Mouse (Mus musculus) left cerebral cortex, adult 8-10 months (tissue): ENCODE measurements around the gene Helt. TPM values are rescaled to one million over a fixed set of nuclear protein-coding genes. Genes with fewer than 3 reads are reported as not detected.

ENCODE experiments used
- DNase-seq, 2 experiments: peaks; one replicate each; pipeline ENCODE4 v3.0.0; 2022; ENCODE audit warnings: low spot score in 2 of 2
- total RNA-seq, 4 experiments: library from RNA; stranded (reverse); gene quantifications; 2 replicates each; pipeline ENCODE4 v1.2.4; 2022

The Helt gene
- total RNA-seq: under 1 TPM in 1 of 4 experiments, not detected in 3; 0.63 TPM

DNA sequence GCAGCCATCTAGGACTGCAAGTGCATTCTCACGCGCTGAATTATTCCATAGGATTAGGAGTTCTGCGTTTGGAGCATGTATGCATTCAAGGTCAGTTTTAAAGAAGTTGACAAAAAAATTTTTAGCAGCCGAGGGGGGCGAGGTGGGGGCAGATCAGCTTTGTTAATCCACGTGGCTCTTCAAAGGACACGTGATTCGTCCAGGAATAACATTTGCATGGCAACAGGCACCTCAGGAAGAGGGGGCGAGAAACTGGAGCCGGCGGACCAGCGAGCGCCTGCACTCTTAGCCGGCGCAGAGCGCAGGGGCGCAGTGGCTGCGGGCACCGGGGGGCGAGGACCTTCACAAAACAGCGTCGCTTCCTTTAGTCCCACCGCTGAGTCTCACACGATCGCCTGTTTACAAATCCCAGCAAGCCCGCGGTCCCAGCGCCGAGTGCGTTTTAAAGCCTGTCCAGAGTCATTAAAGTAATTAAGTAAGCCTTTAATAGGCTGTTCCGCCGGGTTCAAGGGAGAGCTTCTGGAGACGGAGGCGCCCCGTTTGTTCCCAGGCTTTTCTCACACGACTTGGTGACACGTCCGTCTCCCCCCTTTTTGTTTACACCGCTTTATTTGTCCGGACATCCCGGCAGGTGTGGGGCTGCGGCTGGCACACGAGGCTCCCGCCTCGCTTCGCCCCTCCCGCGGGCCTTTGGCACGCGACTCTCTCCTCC is at the start of gene Helt:
Helt (minus strand) TSS at position 491 of the 712 bp plus-strand sequence.
- no peak for DNase-seq

DNA sequence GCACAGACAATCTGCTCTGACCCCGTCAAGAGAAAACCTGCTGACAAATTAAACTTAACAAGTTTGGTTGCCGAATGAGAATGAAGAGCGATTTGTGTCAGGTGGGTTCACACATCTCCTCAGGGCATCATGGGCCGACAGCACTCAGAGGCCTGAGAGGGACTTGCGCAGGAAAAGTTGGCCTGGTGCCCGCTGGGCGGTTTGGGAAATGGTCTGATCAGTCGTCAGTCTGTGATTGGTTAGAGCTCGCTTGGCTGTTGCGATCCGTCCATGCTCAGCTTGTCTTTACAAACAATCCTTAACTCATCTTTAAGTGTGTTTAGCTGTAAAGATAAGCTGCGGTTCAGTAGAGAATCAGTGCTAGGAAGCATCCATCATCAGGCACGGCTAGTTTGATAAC is 47.8 kb upstream of the Helt start:
- DNase-seq: no peak

DNA sequence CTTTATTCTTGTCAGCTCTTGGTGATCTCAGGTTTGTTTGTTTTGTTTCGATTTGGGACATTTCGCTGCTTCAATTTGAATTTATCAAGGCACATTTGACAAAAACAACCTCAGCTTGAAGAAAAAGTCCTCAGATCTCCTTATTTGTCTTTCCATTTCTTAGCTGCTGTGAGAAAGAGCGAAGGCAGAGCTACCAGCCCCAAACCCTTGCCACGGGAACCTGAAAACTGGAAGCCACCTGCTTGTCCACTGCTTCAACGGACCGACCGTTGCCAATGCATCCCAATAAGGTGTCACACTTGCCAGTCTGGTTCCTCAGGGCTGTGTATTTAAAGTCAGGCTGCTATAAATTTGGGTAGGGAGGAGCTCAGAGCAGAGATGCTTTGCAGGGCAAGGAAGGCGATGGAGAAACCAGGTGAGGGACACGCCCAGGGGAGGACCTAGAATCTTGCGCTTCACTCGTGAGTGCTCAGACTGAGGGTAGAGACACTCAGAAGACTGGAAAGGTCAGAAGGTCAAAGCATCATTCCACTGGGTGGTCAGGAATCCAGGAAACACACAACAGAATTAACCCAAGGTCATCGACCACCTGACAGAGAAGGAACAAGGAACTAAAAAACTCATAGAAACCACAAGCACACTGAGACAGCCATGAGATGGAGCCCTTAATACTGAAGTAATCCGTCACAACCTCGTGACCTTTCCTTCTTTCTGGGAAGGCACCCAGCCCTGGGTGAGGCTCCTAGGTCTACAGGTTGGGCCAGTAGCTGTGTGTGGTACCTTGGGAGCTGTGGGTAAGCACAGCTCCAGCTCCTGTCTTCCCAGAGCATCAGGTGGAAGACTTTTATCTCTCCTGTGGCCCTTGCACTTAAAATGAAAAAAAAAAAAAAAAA is 46.2 kb upstream of the Helt start:
- DNase-seq: no peak

DNA sequence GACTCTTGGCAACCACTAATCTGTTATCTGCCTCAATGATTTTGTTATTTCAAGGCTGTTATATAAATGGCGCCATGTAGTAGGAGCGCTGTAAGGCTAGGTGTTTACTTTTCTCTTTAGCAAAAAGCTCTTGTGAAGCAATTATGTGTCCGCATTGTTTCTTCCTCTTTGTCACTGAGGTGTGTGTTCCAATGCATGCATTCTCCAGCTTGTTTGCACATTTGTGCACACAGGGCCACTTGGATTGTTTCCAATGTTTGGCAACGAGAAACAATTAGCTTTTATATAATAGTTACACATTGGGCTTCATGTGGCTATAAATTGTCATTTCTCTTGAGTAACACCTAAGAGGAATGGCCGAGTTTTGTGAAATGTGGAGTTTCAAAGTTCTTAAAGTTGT is 44.8 kb upstream of the Helt start:
- no peak for DNase-seq

DNA sequence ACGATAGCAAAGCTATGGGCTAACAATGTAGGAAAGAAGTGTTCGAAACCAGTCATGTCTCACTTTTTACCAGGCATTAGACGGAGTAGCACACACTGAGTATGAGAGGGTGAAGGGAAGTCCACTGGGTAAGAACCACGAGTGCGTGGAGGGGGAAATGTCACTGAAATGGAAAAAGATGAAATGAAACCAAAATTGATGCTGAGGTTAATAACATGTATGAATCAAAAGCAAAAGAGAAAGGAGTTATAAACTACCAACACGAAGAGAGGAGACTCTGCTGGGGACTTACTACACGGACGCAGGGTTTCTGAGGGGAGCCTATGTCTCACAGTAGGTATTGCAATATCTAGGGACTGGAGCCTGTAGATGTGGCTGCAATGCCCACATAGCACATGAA is 41.9 kb upstream of the Helt start:
- DNase-seq: no peak

DNA sequence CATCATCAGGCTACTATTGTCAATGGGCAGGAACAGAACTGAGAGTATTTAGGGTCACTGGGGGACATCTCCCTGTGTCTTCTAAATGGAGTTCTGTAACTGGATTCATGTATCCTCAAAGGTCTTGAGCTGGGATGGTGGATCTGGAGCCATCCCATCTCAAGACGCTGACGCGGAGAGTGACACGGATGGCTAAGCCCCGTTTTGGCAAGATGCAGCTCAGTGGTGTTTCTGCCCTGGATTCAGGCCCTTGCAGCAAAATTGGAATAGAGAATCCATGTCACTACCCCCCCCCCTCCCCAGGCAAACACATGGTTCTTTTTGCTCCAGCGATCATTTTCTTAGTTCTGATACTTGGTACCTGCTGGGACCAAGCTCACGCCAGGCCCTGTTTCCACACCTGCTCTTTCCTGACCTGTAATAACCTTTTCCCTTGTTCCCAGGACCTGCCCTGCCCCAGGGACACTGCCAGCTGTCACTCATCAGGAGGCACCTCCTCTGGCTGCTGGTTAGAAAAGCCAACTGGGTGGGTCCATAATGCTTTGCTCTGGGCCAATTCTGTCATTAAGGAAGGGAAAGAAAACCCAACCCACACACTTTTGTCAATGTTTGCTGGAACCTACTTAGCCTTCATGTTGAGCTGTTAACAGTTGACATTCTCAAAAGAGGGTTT is 38.1 kb upstream of the Helt start:
- DNase-seq: no peak

DNA sequence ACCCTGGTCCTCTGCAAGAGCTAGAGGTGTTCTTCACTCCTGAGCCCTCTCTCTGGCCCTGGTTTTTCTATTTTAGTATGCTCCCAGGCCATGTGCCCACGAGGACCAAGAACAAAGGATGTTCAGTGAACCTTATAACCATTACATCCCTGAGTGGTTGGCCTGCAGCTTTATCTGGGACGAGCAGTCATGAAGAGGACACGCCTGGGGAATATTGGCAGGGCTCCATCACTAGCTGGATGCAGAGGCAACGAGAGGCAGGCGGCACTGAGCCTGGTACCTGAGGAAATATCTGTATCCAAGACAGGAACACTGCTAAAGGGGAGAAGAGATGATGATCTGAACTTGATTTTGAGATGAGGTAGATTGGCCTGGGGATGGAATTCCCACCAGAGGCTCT is 37.3 kb upstream of the Helt start:
- no peak for DNase-seq

DNA sequence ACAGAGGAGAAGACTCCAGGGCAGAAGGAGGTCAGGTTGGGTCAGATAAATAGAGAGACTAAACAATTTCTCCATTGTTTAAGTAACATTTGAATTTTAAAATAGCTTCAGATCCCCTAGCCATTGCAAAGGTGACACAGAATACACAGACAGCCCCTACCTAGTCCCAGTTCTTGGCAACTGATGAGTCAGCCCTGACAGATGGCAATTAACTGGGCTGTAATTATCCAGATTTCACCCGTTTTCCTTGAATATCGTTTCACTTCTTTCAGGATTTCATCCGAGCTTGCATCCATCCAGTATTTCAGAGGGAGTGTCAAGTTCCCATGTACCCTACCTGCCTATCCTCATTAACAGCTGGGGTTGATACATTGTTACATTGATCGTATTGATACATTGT is 34.9 kb upstream of the Helt start:
- no peak for DNase-seq

DNA sequence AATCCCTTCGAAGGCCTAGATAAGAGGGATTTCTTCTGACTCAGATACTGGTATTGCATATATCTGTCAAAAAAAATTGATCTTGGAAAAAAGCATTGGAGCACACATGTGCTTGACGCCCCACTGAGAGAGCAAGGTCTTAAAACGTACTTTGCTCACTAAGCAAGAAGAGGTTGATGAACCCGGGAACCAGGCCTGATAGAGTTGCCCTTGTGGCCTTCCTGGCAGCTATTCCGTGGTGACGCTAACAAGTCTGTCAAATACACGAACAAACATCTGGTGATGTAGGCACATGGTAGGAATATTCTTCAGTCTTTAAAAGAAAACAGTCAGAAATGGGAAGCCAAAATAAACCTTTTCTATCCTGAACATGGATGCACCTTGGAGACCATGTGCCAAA is 32.8 kb upstream of the Helt start:
- DNase-seq: no peak

DNA sequence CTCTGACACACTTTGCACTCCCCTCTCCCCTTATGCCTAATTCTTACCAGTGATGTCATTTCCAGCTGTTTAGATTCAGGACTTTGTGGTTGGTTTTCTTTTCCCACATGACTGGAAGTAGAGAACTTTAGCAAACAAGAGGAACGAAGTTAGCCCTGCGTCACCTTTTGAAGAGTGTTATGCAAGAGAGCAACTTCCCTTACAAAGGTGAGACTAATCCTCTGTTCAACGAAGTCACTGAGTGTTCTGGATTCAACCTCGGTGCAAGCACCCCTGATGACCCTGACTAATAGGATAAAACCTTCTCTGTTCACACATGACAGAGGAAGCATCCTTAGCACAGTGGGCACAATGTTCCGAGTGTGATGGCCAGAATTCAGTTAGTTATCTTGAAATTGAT is 32.2 kb upstream of the Helt start:
- DNase-seq: no peak

DNA sequence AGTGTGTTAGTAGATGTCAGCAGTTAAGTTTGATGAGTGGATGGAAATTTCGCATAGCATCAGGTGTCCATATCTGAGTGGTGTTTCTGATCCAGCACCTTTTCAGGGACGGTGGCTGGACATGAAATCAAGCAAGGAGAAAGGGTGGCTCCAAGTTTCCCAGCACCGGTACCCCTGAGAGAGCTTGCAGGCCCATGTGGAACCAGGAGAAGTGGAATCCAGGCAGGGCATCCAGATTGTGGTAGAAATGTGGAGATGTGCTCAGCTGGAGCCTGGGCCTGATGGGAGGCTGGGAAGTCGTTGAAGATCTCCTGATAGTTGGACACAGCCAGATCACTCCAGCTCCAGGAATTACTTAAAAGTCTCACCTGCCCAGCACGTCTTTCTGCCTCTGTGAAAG is 30.2 kb upstream of the Helt start:
- DNase-seq: no peak

DNA sequence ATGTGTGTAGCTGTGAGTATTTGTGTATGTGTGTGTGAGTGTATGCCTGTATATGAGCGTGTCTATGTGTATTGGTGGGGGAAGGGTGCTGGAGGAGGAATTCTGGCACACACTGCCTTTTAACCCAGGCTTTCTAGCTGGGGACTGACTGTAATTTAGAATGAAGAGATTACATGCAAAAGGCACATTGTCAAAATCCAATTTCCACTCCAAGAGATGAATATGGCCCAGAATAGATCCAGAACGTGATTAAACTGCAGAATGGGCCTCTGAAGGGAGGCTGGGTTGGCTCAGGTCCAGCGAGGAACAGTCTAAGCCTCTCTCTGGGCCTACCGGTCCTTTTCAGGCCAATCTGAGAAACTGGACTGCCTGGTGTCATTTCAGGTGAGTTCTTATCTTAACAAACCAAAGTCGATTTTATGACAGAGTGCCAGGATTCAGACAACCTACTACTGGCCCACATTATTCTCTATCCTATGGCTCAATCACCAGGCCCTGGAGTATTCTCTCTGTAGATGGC is 29.3 kb upstream of the Helt start:
- no peak for DNase-seq

DNA sequence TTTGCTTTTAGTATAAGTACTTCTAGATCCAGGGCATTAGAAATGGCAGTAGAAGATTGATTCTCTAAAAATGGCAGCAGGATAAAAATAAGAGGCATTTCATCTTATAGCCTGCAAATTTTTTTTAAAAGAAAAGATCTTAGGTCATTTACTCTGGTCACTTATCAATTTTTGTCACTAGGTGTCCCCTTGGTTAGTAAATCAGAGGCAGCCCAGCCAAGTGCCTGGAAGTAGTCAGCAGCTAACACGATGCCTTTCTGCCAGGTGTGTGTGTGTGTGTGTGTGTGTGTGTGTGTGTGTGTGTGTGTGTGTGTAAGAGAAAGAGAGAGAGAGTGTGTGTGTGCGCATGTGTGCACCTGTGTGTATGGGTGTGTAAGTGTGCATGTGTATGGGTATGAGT is 28.4 kb upstream of the Helt start:
- DNase-seq: no peak

DNA sequence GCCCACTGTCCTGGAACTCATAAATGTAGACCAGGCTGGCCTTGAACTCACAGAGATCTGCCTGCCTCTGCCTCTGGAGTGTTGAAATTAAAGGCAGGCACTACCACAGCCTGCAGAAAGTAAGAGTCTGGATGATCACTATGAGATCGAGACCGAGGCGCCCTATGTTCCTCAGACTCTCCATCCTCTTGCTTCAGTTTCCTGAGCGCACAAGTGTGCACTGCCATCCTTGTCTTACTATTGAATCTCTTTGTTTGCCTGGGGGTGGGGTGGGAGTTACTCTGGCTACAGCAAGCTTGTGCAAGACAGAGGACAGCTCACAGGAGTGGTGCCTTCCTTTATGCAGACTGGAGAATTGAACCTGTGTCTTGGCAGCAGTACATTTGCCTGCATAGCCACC is 27.9 kb upstream of the Helt start:
- DNase-seq: no peak

DNA sequence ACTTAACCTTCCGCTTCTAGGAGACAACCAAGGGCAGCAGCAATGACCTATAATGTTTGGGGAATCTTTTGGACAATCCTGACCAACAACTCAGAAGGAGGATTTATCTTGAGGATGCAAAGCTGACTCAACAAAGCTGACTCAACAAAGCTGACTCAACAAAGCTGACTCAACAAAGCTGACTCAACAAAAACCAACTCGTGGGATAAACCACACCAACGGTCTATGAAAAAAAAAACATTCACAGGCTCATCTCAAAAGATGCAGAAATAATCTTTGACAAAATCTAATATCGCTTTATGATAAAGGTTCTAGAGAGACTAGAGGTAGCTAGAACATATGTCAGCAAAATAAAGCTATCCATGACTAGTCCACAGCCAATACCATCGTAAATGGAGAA is 24.3 kb upstream of the Helt start:
- DNase-seq: no peak

DNA sequence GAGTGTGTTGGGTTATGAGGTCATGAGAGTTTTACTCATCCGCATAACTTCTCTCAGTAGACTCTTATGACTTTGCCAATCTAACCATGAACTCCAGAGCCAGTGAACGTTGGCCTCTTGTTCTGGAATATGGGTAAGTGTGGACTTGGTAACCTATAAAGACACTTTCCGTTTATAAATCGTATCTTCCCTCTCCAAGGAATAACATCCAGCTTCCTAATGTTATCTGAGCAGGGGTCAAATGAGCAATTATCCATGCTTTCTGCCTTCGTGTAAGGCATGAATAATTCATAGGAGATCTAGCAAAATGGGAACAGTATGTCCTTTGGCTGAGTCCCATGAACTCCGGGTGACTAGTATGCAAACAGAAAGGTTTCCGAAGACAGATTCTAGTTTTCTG is 22.7 kb upstream of the Helt start:
- DNase-seq: no peak

DNA sequence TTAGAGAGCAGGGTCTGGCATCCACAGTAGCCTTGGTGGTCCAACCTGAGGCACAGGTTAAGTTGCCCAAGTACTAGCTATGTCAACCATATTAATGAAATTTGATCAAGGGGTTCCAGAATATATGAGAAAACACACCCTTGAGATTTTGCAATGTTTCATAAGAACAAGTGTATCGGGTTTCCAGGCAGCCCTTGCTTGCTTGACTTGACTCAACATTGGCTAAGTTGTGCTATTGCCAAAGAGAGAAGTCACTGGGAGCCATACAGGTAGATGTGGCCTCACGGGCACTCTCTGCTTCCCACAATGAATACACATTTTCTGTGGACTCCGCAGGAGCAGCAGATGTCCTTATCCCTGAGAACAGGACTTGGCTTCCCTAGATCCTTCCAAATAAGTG is 19.3 kb upstream of the Helt start:
- DNase-seq: no peak

DNA sequence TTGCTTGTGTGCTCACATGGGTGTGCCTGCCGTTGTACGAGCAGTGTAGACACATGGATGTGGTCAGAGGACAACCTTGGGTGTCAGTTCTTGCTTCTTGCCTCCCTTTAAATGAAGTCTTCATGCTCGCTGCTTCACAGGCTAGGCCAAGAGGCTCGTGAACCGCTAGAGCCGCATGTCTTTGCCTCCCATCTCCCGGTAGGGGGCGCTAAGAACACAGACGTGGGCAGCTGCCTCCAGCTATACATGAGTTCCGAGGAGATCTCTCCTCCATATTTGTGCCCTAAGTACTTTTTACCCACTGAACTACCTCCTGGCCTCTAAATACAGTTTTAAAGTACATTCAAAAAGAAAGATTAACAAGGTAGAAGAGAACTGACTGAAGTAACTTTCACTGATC is 16.7 kb upstream of the Helt start:
- DNase-seq: peak in 1 of 2 experiments; percentile 35

DNA sequence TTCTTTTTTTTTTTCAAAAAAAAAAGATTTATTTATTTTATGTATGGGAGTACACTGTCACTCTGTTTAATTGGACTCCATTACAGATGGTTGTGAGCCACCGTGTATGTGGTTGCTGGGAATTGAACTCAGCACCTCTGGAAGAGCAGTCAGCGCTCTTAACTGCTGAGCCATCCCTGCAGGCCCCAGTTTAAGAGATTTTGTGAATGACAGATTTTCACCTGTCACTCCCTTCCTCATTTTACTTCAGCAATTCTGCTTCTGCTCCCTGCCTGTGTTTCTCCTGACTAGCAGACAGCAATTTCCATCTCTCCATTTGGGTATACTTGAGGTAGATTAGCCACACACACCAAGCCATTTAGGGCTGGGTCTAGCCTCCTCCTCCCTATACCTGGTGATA is 13.7 kb upstream of the Helt start:
- no peak for DNase-seq

DNA sequence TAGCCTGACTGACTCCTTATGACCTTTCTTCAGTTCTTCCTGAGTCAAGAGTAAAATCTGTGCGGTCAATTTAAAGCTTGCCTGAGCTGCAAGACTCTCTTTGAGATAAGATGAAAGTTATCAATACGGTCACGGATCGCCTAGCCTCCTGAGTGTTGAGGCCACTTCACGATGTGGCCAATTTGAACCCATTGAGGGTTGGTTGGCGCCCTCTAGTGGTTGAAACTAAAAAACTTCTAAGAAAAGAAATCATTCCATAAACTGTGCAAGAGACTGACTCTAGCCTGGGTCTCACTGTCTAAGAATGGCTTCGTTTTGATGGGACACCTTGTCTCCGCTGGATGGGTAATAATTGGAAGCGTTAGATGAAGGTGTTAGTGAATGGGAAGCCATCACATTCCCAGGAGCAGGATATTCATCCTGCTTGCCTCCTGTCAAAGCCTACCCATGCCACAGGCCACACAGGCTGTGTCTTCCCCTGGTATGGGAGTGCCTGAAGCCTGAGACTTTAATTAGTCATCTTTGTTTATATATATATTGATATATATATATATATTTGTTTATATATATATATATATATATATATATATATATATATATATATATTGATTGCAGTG is 11.4 kb upstream of the Helt start:
- no peak for DNase-seq

DNA sequence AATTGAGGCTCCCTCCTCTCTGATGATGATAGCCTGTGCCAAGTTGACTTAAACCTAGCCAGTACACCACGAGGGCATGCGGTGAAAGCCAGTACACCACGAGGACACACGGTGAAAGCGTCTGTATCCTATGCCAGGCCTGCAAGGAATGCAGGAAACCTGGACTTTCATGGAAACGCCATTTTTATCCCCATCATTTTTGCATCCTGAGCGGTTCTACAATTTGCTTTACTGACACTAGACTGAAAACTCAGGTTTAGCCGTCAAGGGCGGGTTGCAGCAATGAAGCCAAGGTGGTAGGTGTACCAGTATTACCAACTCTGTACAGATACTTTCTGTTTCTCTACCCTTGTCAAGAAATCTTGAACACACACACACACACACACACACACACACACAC is 7.7 kb upstream of the Helt start:
- DNase-seq: no peak

DNA sequence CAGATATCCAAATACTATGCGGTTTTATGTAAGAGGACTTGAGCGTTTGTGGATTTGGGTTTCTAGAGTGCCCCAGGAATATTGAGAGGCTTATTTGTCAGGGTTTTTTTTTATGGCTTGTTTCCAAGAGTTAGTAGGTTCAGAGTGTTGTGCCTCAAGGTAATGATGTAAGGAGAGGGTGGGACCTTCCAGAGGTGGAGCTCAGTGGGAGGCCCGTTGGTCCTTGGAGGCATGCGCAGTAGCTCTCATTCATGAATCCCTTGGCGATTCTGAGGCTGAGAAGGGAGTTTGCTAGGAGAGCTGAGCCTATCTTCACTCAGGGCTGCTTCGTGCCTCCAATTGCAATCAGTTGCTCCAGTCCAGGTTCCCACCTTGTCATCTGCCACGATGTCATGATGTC is 4.4 kb upstream of the Helt start:
- no peak for DNase-seq
